25 mouse cellular contexts compared by ENCODE assay signal in genomic region chr1:55525748-55526147, GRCm38 (mm10).
"Had no signal": no experiment of that assay in that cellular context is flagged by ENCODE, and none has a peak within 500 bp of the region (broad histone marks: within the 10 kb centered on the region; RNA-seq: fewer than 3 reads in every experiment).

No protein-coding gene starts in this region.

- H3K4me3 ChIP-seq: heart, adult 2 months; heart, embryonic 13.5 days; heart, embryonic 15.5 days; hindbrain, embryonic 13.5 days; hindbrain, embryonic 15.5 days; kidney, embryonic 15.5 days; limb, embryonic 13.5 days; limb, embryonic 15.5 days had no signal

- H3K36me3 ChIP-seq: heart, embryonic 13.5 days; heart, embryonic 15.5 days; hindbrain, embryonic 13.5 days; hindbrain, embryonic 15.5 days; kidney, embryonic 15.5 days; limb, embryonic 13.5 days; limb, embryonic 15.5 days had no signal

- H3K27ac ChIP-seq: heart, adult 2 months; heart, embryonic 13.5 days; heart, embryonic 15.5 days; hindbrain, embryonic 13.5 days; hindbrain, embryonic 15.5 days; hindbrain, postnatal 0 days; kidney, embryonic 15.5 days; kidney, postnatal 0 days; limb, embryonic 13.5 days; limb, embryonic 15.5 days had no signal

- H3K27me3 ChIP-seq: heart, embryonic 15.5 days; hindbrain, embryonic 13.5 days; hindbrain, embryonic 15.5 days; kidney, embryonic 15.5 days; limb, embryonic 13.5 days; limb, embryonic 15.5 days had no signal

- ATAC-seq: hindbrain, postnatal 0 days; intestine, embryonic 16.5 days had no signal

- DNase-seq: gastrocnemius, postnatal 14 days; gastrocnemius, postnatal 36 days; heart, adult 11 months; heart, adult 2 months; heart, postnatal 14 days; heart, postnatal 36 days; kidney, adult 11 months; kidney, adult 2 months; kidney, adult 9 months; kidney, postnatal 14 days; kidney, postnatal 36 days; layer of hippocampus, adult 9-11 months; layer of hippocampus, postnatal 36 days; left cerebral cortex, postnatal 4 days had no signal

- H3K9me3 ChIP-seq: heart, embryonic 13.5 days; heart, embryonic 15.5 days; hindbrain, embryonic 13.5 days; hindbrain, embryonic 15.5 days; kidney, embryonic 15.5 days; limb, embryonic 13.5 days; limb, embryonic 15.5 days had no signal

- H3K9ac ChIP-seq: heart, embryonic 13.5 days; heart, embryonic 15.5 days; hindbrain, embryonic 13.5 days; hindbrain, embryonic 15.5 days; kidney, embryonic 15.5 days; limb, embryonic 13.5 days; limb, embryonic 15.5 days had no signal

- H3K4me2 ChIP-seq: heart, embryonic 11.5 days; heart, embryonic 13.5 days; heart, embryonic 15.5 days; hindbrain, embryonic 13.5 days; hindbrain, embryonic 15.5 days; kidney, embryonic 15.5 days; limb, embryonic 13.5 days; limb, embryonic 15.5 days had no signal

- H3K4me1 ChIP-seq: hindbrain, embryonic 13.5 days; hindbrain, embryonic 15.5 days had no signal
